Mouse (Mus musculus): Measurements from ENCODE around the gene Ltbp1. TPM values are rescaled to one million over a fixed set of nuclear protein-coding genes. Genes with fewer than 3 reads are reported as not detected.

The Ltbp1 gene
- polyA plus RNA-seq, 1 experiment from 2014 or later, result 4.8 TPM

GRCm38 (mm10) chr17:75081401-75081800 lies 76.0 kb downstream of the Ltbp1 start:
- WGBS, result 86% methylated on average over 2 of the region's 2 CpGs
- H3K4me1 ChIP-seq (replicated peaks), result peaks cover 6% of the 10 kb centered on the region; the same call in 1 of the 2 replicates

GRCm38 (mm10) chr17:75082449-75082848 lies 77.1 kb downstream of the Ltbp1 start:
- no peak for DNase-seq (ENCODE audit: low spot score)
- no peaks in the 10 kb centered on the region for H3K36me3 ChIP-seq
- H3K9me3 ChIP-seq, result 0 out of 2 replicates have a peak, but pooled peaks cover 5% of the 10 kb centered on the region
- H3K27ac ChIP-seq, result no peak overlapping the region
- H3K27me3 ChIP-seq (ENCODE audit: insufficient read depth, poor library complexity, severe bottlenecking), result peaks cover 5% of the 10 kb centered on the region; the same call in 1 of the 2 replicates
- peaks cover 6% of the 10 kb centered on the region; the same call in 1 of the 2 replicates for H3K4me1 ChIP-seq (replicated peaks)
- no peak overlapping the region for H3K4me3 ChIP-seq

More at GRCm38 (mm10) chr17:75081401-75081800, 76.0 kb downstream of the Ltbp1 start:
- Histone ChIP-seq H3K27ac (no peak overlapping the region), H3K36me3 (no peaks in the 10 kb centered on the region), H3K9me3 (0 out of 2 replicates have a peak, but pooled peaks cover 5% of the 10 kb centered on the region), H3K27me3 (ENCODE audit: insufficient read depth, poor library complexity, severe bottlenecking) (peaks cover 6% of the 10 kb centered on the region; the same call in 1 of the 2 replicates), H3K4me3 (no peak overlapping the region)
- DNase-seq (ENCODE audit: low spot score), result no peak

GRCm38 (mm10) chr17:75087296-75087941 lies 82.1 kb downstream of the Ltbp1 start:
- 64% methylated on average over 10 of the region's 10 CpGs for WGBS
- H3K4me1 ChIP-seq (replicated peaks), result peaks cover 3% of the 10 kb centered on the region; the same call in 1 of the 2 replicates
- H3K27ac ChIP-seq, result no peak overlapping the region
- H3K9me3 ChIP-seq, result no peaks in the 10 kb centered on the region
- peaks cover 4% of the 10 kb centered on the region; the same call in 1 of the 2 replicates for H3K27me3 ChIP-seq (ENCODE audit: insufficient read depth, poor library complexity, severe bottlenecking)
- DNase-seq (ENCODE audit: low spot score), result peak; percentile 25
- no peaks in the 10 kb centered on the region for H3K36me3 ChIP-seq
- H3K4me3 ChIP-seq, result no peak overlapping the region

- Histone ChIP-seq H3K27ac (no peak overlapping the region), H3K27me3 (ENCODE audit: insufficient read depth, poor library complexity, severe bottlenecking) (peaks cover 12% of the 10 kb centered on the region), H3K36me3 (no peaks in the 10 kb centered on the region), H3K4me3 (no peak overlapping the region), H3K4me1 (replicated peaks) (no peaks in the 10 kb centered on the region), H3K9me3 (no peaks in the 10 kb centered on the region)
- no peak for DNase-seq (ENCODE audit: low spot score)
- WGBS, result 91% methylated on average over 4 of the region's 4 CpGs
These were observed 82.9 kb downstream of the Ltbp1 start for GRCm38 (mm10) chr17:75088232-75088631.

GRCm38 (mm10) chr17:75088727-75089126 lies 83.4 kb downstream of the Ltbp1 start:
- Histone ChIP-seq H3K9me3 (no peaks in the 10 kb centered on the region), H3K4me3 (no peak overlapping the region), H3K4me1 (replicated peaks) (no peaks in the 10 kb centered on the region), H3K27ac (no peak overlapping the region), H3K36me3 (no peaks in the 10 kb centered on the region), H3K27me3 (ENCODE audit: insufficient read depth, poor library complexity, severe bottlenecking) (peaks cover 17% of the 10 kb centered on the region)
- no peak for DNase-seq (ENCODE audit: low spot score)
- 91% methylated on average over 11 of the region's 11 CpGs for WGBS

GRCm38 (mm10) chr17:75090556-75090955 lies 85.2 kb downstream of the Ltbp1 start:
- DNase-seq (ENCODE audit: low spot score), result no peak
- H3K27ac ChIP-seq, result no peak overlapping the region
- H3K4me1 ChIP-seq (replicated peaks), result no peaks in the 10 kb centered on the region
- no peaks in the 10 kb centered on the region for H3K36me3 ChIP-seq
- WGBS, result 81% methylated on average over 6 of the region's 6 CpGs
- H3K4me3 ChIP-seq, result no peak overlapping the region
- H3K27me3 ChIP-seq (ENCODE audit: insufficient read depth, poor library complexity, severe bottlenecking), result peaks cover 35% of the 10 kb centered on the region
- H3K9me3 ChIP-seq, result no peaks in the 10 kb centered on the region

- Histone ChIP-seq H3K36me3 (no peaks in the 10 kb centered on the region), H3K4me3 (no peak overlapping the region), H3K27me3 (ENCODE audit: insufficient read depth, poor library complexity, severe bottlenecking) (peaks cover 45% of the 10 kb centered on the region), H3K27ac (no peak overlapping the region), H3K9me3 (no peaks in the 10 kb centered on the region), H3K4me1 (replicated peaks) (peaks cover 15% of the 10 kb centered on the region)
- 90% methylated on average over 3 of the region's 3 CpGs for WGBS
- DNase-seq (ENCODE audit: low spot score), result no peak
These were observed 88.2 kb downstream of the Ltbp1 start for GRCm38 (mm10) chr17:75093563-75093962.

- Histone ChIP-seq H3K4me3 (no peak overlapping the region), H3K27me3 (ENCODE audit: insufficient read depth, poor library complexity, severe bottlenecking) (peaks cover 55% of the 10 kb centered on the region), H3K9me3 (no peaks in the 10 kb centered on the region), H3K4me1 (replicated peaks) (peaks cover 15% of the 10 kb centered on the region), H3K36me3 (no peaks in the 10 kb centered on the region), H3K27ac (no peak overlapping the region)
- DNase-seq (ENCODE audit: low spot score), result no peak
- WGBS, result 92% methylated on average over 9 of the region's 9 CpGs
These were observed 89.2 kb downstream of the Ltbp1 start for GRCm38 (mm10) chr17:75094591-75094990.

GRCm38 (mm10) chr17:75096727-75097126 lies 91.4 kb downstream of the Ltbp1 start:
- no peak for DNase-seq (ENCODE audit: low spot score)
- 70% methylated on average over 7 of the region's 7 CpGs for WGBS
- Histone ChIP-seq H3K27me3 (ENCODE audit: insufficient read depth, poor library complexity, severe bottlenecking) (peaks cover 64% of the 10 kb centered on the region), H3K4me1 (replicated peaks) (peaks cover 21% of the 10 kb centered on the region), H3K27ac (no peak overlapping the region), H3K9me3 (no peaks in the 10 kb centered on the region), H3K4me3 (no peak overlapping the region), H3K36me3 (no peaks in the 10 kb centered on the region)

GRCm38 (mm10) chr17:75097367-75097766 lies 92.0 kb downstream of the Ltbp1 start:
- no peaks in the 10 kb centered on the region for H3K9me3 ChIP-seq
- H3K36me3 ChIP-seq, result no peaks in the 10 kb centered on the region
- H3K27ac ChIP-seq, result no peak overlapping the region
- peaks cover 21% of the 10 kb centered on the region for H3K4me1 ChIP-seq (replicated peaks)
- H3K4me3 ChIP-seq, result no peak overlapping the region
- DNase-seq (ENCODE audit: low spot score), result peak; percentile 31
- WGBS, result 42% methylated on average over 3 of the region's 3 CpGs
- peaks cover 64% of the 10 kb centered on the region for H3K27me3 ChIP-seq (ENCODE audit: insufficient read depth, poor library complexity, severe bottlenecking)

GRCm38 (mm10) chr17:75101215-75101614 lies 95.8 kb downstream of the Ltbp1 start:
- Histone ChIP-seq H3K4me1 (replicated peaks) (peaks cover 21% of the 10 kb centered on the region), H3K4me3 (no peak overlapping the region), H3K27ac (no peak overlapping the region), H3K36me3 (no peaks in the 10 kb centered on the region), H3K27me3 (ENCODE audit: insufficient read depth, poor library complexity, severe bottlenecking) (peaks cover 30% of the 10 kb centered on the region), H3K9me3 (no peaks in the 10 kb centered on the region)
- WGBS, result 53% methylated on average over 4 of the region's 4 CpGs
- no peak for DNase-seq (ENCODE audit: low spot score)

GRCm38 (mm10) chr17:75101994-75102393 lies 96.6 kb downstream of the Ltbp1 start:
- Histone ChIP-seq H3K27ac (no peak overlapping the region), H3K36me3 (no peaks in the 10 kb centered on the region), H3K9me3 (no peaks in the 10 kb centered on the region), H3K27me3 (ENCODE audit: insufficient read depth, poor library complexity, severe bottlenecking) (peaks cover 30% of the 10 kb centered on the region), H3K4me1 (replicated peaks) (peaks cover 15% of the 10 kb centered on the region), H3K4me3 (no peak overlapping the region)
- no peak for DNase-seq (ENCODE audit: low spot score)
- WGBS, result 80% methylated on average over 8 of the region's 8 CpGs

GRCm38 (mm10) chr17:75107412-75107811 lies 102.0 kb downstream of the Ltbp1 start:
- WGBS, result 81% methylated on average over 7 of the region's 7 CpGs

More at GRCm38 (mm10) chr17:75107412-75107811, 102.0 kb downstream of the Ltbp1 start:
- H3K27ac ChIP-seq, result no peak overlapping the region
- no peaks in the 10 kb centered on the region for H3K27me3 ChIP-seq (ENCODE audit: insufficient read depth, poor library complexity, severe bottlenecking)
- no peak for DNase-seq (ENCODE audit: low spot score)
- H3K4me1 ChIP-seq (replicated peaks), result peaks cover 5% of the 10 kb centered on the region; the same call in 1 of the 2 replicates
- H3K4me3 ChIP-seq, result no peak overlapping the region
- no peaks in the 10 kb centered on the region for H3K9me3 ChIP-seq
- no peaks in the 10 kb centered on the region for H3K36me3 ChIP-seq
